Mouse (Mus musculus): ENCODE results near the gene Rab1b.

The Rab1b gene

GRCm38 (mm10) chr19:5071077-5071476 is 35.8 kb downstream of the Rab1b start:
- DNase-seq = no peak

DNA sequence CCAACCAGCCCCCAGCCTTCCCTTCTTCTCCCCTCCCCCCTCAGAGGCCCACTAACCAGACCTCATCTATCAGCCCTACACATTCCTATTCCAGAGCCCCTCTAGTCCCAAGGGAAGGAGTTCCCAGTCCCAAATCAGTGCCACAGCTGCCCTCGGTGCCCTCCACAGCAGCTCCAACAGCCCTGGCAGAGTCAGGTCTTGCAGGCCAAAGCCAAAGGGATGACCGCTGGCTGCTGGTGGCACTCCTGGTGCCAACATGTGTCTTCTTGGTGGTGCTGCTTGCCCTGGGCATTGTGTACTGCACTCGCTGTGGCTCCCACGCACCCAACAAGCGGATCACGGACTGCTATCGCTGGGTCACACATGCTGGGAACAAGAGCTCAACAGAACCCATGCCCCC is 36.9 kb downstream of the Rab1b start:
- no peak for DNase-seq

DNA sequence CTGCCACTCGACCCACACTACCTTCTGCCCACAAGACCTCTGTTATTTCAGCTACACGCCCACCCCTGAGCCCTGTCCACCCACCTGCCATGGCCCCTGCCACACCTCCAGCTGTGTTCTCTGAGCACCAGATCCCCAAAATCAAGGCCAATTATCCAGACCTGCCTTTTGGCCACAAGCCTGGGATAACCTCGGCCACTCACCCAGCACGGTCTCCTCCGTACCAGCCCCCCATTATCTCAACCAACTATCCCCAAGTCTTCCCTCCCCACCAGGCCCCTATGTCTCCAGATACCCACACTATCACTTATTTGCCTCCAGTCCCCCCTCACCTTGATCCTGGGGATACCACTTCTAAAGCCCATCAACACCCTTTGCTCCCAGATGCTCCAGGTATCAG is 37.4 kb downstream of the Rab1b start:
- DNase-seq = no peak

DNA sequence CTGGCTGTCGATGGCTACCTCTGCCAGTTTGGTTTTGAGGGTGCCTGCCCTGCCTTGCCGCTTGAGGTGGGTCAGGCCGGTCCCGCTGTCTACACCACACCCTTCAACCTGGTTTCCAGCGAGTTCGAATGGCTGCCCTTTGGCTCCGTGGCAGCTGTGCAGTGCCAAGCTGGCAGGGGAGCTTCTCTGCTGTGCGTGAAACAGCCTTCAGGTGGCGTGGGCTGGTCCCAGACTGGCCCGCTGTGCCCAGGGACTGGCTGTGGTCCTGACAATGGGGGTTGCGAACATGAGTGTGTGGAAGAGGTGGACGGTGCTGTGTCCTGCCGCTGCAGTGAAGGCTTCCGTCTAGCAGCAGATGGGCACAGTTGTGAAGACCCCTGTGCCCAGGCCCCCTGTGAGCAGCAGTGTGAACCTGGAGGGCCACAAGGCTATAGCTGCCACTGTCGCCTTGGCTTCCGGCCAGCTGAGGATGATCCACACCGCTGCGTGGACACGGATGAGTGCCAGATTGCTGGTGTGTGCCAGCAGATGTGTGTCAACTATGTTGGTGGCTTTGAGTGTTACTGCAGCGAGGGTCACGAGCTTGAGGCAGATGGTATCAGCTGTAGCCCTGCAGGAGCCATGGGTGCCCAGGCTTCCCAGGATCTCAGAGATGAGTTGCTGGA is 38.2 kb downstream of the Rab1b start:
- no peak for DNase-seq

DNA sequence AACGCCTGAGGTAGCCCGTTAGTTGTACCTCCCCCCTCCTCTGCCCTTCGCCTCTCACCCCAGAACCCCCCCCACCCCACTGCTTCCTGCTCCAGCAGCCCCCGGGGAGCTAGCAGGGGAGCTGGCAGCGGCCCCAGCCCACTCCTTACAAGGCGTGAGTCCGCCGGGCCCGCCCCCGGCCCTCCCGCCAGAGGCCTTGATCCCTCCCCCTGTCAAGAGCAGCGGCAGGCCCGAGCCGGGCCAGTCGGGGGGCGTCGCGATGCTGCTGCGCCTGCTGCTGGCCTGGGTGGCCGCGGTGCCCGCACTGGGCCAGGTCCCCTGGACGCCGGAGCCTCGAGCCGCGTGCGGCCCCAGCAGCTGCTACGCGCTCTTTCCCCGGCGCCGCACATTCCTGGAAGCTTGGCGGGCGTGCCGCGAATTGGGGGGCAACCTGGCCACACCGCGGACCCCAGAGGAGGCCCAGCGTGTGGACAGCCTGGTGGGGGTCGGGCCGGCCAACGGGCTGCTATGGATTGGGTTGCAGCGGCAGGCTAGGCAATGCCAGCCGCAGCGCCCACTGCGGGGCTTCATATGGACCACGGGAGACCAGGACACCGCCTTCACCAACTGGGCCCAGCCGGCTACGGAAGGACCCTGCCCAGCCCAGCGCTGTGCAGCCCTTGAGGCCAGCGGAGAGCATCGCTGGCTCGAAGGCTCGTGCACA is 38.9 kb downstream of the Rab1b start, which contains the start of gene Cd248:
Gene Cd248, plus strand, starts transcription at position 212 of the 703 bp plus-strand sequence.
- DNase-seq = no peak

DNA sequence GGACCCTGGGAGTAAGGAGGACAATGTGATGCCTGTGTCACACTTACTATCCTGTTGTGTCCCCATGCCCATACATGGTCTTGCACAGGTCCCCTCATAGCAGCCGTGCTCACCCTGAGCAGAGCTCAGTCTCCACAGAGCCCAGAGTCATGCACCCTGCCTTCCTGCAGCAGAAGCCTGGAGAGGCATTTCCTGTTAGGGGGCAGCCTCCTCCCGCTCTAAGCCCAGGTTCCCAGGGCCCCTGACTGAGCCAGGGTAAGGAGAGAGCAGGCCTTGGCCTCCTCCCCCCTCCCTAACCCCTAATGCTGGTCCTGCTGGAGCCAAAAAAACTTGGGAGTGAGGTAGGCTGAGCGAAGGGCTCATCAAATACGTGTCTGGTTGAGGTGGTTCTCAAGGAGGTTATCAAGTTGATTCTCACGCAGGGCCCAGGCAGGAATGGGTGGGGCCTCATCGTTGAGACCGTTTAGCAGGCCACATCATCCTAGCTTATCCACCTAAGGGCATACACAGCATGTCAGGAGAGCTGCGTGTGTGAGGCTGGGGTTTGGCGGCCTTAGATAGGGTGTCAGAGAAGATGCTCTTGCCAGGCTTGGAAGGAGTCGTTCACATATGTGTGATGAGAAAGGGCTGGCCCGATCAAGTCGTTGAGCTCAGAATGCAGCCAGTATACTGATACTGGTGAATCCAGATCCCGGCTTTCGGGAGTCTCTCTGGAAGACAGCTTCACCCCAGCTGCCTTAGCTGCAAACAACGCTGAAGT is 39.7 kb downstream of the Rab1b start:
- no peak for DNase-seq

GRCm38 (mm10) chr19:5065104-5065503 is 41.8 kb downstream of the Rab1b start:
- no peak for DNase-seq

- no peak for DNase-seq
These were observed 44.4 kb downstream of the Rab1b start for GRCm38 (mm10) chr19:5062446-5062845.

DNA sequence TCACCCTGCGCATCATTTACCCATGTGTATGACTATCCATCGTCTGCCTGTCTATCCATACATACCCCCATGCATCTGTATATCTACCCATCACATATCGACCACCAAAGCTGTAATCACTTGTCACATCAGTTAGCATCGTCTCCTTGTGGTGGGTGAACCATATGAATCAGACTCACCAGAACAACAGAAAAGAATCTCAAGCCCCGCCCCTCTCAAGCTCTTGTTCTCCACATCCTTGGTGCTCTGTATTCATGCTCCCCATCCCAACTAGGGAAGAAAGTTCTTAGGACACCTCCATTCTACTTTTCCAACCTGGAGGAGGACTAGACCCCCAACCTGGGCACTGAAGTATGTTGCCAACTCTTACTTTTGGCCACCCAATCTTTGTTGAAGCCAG is 44.8 kb downstream of the Rab1b start:
- DNase-seq = no peak

DNA sequence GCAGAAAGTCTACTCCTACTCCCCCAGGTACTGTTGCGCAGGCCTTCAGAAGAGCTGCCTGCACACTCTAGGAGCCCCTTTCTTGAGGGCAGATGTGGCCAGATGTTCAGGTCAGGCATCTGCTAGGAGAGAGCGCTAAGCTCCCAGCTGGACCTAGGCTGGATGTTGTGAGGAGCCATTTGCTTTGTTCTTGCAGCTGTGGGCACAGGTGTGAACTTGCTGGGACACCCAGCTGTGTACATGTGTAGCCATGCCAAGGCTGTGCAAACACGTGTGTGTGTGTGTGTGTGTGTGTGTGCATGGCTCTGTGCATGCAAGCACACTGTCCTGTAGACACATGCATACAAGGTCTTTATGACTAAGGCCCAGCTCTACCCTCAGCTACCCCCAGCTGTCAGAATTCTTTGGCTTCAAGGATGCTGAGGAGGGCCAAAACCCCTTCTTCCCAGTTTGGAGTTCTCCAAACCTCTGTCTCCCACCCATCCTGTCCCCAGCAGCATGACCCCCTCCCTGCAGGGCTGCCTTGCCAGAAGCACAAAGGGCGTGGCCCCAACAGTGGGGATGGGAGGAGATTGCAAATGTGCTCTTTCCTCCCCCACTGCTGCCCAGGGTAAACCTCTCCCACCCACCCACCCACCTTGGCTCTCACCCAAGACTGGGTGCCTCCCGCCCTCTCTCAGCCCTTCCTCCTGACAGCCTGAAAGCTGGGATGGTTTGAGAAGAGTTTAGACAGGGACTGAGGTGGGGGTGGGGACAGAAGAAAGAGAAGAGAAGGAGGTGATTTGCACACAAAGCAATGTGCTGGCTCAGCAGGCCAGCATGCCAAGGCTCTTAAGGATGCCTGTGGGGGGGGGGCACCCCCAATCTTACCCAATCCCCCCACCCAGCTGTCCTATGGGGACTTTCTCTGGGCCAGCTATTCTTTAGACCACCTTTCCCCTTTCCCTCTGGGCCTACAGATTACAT is 46.2 kb downstream of the Rab1b start:
- no peak for DNase-seq

DNA sequence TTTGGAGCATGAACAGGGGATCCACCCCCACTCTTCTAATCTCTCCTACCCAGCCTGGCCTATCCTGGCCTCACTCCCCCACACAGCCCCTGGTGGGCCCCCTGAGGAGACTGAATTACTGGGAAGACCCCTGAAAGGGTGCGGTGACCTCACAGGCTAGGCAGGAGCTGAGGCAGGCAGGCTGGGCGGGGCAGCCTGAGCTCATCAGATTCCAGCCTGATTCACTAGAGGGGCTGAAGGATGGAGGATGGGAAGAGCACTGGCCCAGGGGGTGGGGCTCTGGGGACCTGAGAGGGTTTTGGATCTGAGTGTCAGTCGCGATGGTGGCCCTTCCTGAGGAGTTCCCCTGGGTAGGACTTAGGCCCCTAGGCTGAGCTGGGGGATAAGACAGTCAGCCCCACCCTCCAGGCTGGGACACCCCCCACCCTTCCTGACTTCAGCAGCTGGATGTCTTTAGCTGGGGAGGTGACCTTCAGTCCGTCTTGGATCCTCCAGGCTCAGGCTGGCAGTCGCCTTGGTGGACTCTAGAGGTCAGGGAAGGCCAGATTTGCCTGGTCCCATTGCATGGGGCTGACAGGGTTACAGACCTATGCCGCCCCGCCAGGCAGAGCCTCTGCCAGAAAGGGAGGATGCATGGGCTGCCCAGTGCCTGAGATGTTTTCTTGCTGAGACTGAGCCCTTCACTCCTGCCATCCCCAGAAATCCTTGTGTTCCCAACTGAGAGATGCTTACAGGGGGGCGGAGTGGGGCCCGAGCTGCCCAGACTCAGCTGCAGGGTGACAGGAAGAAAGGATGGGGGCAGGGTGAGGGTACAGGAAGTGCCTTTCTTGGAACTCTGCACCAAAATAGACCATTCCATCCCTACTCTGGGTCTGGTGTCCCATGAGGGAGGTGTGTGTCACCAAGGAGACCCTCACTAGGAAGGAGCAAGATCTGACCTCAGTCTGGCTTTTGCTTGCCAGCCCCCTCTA is 47.8 kb downstream of the Rab1b start:
- no peak for DNase-seq

DNA sequence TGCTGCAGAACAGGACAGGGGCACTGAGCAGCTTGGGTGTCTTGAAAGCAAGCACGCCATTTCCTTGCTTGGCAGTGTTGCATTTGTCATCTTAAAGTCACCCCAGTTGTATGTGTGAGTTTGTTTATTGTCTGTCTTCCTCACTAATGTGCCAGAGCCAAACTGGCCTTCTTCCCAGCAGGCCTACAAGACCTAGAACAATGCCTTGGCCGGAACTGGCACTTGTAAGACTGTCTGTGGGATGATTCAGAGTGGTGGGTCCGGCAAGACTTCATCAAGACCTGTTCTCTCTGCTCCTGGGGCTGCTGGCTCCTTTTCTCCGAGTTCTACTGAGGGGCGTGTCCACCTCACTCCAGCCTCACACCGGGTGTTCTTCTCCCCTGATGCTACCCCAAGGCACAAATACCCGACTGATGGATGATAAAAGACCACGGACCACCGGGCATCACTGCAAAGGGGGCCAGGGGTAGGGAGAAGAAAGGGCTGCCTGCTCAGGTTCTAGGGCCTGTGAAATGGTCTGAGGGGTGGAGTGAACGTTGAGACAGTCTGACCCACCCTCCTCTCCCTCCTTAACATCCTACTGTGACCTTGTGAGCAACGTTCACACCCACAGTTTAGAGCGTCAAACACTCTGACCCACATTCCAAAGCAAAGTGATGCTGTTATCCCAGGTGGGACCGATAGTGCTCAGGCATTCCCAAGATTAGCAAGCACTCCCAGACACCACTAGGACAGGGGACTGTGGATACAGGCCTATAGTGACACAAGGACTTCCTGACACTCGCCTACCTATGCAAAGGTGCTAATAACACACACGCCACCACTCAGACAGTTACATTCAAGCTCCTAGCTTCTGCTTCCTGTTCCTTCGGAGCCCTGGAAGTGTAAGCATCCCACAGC is 48.7 kb downstream of the Rab1b start:
- DNase-seq = no peak

GRCm38 (mm10) chr19:5056251-5056650 is 50.6 kb downstream of the Rab1b start:
- peak; percentile 46 to 50 for DNase-seq

DNA sequence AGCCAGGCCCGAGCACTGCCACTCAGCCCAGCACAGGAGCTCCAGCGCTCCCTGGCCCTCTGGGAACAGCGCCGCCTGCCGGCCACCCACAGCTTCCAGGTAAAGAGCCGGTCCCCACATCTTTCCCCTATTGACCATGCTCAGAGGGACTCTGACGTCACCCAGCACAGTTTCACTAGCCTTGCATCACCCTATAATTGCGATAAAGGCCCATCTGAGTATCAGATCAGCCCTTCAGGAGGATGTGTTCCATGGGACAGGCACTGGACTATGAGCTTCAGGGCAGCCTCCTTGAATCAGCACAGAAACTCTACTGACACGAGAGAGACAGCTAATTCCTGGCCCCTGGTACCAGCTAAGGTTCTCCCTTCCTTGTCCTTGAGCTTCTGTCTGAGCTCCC is 53.0 kb downstream of the Rab1b start:
- peak; percentile 78 for DNase-seq

- no peak for DNase-seq
These were observed 54.0 kb downstream of the Rab1b start for GRCm38 (mm10) chr19:5052853-5053252.

- no peak for DNase-seq
These were observed 54.6 kb downstream of the Rab1b start for GRCm38 (mm10) chr19:5052166-5052822.

- DNase-seq = no peak
These were observed 55.4 kb downstream of the Rab1b start for GRCm38 (mm10) chr19:5051515-5051914.

GRCm38 (mm10) chr19:5051031-5051430 is 55.8 kb downstream of the Rab1b start:
- no peak for DNase-seq

DNA sequence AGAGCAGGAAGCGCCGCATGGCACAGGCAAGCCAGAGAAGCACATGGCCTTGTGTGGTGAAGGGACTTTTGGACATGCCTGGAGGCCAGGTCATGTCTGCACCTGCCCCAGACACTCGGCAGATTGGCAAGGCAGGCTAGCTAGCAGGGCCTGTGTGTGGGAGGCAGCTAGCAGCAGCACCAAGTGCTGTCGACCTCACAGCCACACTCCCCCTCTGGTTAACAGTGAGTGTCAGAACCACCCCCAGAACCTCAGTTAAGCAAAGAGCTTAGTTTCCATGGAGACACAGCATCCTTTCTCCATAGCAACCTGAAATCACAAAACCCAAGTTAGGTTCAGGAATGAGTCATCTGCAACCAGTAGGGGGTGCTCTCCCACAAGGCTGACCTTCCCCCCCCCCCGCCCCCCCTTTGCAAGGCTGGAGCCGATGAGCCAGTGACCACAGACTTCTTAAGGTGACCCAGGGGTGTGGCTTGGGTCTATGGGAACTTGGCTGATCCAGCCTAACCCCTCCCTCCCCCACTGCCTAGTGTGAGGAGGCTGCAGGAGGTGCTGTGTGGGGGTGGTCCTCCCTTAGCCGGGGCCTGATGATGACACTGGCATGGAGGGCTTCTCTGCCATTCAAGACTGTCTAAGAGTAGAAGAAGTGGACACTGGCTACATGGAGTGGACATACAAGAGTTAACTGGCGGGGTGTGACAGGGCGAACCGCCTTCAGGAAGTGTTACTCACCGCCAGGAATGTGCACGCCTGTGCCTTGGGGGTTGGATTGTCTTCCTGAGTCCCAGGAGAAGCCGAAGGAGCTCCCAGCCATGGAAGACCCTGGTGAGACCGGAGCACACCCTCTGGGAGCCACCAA is 56.6 kb downstream of the Rab1b start, which contains the start of gene Rin1:
Gene Rin1, plus strand, starts transcription at position 435 of the 859 bp plus-strand sequence.
- peak; percentile 53 to 59 for DNase-seq

Data from B cell, adult 2 months (primary cell).